Mouse (Mus musculus): ENCODE measurements around the gene Gnai3.

Gnai3 gene

DNA sequence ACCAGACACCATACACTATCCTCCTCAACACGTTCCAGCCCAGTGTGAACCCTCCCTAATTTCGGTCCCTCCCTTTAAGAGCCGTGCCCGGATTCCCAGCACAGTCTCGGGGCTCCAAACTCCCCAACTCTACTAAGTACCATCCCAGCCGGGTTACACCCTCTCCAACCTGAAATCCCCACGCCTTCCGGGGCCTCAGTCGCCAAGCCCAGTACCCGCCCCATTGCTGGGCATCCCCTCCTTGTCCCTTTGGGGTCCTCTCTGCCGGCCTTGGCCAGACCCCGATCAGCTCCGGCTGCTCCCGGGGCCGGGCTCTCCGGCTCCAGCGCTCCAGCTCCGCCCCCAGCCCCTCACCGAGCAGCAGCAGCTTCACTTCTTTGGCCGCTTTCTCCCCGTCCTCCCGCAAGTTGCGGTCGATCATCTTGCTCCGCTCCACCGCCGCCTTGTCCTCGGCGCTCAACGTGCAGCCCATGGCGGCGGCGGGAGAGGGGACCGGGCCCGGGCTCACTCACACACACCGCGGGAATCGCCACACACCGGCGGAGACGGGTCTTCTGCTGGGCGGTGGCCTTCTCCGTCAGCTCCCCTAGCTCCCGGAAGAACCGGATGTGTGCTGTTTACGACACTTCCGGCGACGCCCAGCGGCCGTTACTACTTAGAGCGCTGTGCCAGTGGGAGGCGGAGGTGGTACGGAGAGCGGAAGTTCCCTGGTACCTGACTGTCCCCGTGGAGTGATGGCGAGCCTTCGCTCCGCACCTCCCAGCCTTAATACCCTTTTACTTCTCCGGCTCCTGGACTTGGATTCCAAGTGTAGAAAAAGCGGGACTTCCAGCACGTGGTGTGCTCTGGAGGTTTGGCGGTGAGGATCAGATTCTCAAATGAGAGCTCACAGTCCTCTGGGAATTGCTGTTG is at the start of gene Gnai3:
Gene Gnai3 (minus strand): TSS at position 613 of the 912 bp plus-strand sequence.
- peak; percentile 89 for DNase-seq

DNA sequence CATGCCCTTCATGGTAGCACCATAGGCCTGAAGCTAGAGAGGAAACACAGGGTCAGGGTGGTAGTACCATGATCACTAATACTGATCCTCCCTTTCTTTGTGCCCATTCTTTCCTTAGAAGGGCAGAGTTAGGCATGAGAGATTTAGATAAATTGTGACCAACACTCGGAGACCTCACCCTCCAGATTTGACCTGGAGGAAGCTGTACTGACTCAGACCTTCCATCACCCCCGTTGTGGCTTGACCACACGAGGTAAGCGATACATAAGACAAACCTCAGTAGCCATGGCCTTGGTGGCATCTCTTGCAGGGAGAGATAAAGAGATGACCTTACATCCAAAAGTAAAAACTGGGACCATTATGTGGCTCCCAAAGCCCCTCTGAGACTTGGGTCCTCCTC is 49.3 kb upstream of the Gnai3 start:
- no peak for DNase-seq

DNA sequence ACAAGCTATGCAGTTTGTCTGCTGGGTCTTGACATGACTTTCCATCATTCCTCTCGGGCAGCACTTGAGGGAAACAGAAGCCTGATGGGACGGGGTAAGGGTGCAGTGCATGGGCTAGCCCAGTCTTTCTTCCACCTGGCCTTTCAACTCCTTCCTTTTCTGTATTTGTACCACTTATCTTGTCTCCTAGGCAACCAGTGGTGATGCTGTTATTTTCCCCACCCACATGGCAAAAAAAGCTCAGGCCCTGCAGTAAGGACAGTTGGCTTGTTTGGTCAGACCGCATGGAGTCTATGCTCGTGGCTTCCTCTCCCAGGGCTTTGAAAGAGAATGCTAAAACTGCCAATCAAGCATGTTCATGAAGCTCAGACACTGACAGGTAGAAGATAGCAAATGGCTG is 47.7 kb upstream of the Gnai3 start:
- DNase-seq, result no peak

DNA sequence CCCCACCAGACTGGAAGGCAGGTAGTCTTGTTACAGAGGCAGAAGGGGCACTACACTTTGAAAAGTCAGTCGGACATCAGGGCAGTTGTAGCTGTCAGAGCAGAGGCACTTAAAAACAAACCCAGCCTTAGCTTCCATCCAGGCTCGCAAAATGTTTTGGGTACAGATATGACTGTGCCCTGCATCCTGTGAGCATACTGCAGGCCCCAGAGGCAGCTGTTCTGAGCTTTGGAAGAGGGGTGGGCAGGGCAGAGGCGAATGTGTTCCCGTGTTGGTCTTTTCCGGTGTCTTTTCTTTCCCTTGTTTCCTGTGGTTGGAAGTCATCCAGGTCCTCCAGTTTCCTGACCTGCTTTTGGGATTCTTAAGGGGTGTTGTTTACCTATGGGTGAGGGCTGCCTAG is 44.0 kb upstream of the Gnai3 start:
- DNase-seq, result no peak

DNA sequence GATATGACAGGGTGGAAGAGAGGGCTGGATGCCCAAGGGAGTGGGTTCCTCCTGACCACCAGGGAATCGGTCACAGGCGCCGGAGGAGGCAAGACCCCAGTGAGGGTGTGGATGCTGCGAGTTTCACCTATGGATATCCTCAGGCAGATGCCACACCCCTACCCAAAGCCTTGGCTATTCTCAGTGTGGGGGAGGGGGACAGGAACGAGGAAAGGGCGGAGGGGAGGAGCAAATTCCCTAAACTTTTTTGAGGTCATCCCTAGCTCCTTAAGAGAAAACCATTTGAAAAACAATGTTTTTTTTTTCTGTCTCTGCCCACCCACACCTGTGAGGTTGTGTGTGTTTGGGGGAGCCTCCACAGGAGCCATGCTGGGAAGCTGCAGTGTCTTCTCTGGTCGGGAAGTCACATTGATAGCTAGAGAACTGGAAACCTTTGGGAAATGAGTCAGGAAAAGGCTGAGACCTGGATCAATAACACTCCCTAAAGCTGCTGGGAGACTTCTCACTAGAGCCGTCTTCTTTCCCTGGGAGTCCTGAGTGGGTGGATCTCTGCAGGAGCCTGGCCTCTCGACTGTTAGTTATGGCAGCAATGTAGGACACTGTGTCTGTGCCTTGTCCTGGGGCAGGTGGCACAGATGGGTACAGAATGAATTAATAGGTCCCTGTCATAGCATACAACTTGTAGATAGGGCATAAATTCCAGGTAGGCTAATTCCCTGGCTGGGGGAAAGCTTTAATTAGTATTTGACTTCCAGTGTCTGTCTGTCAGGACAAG is 43.0 kb upstream of the Gnai3 start:
- DNase-seq, result peak; percentile 56

DNA sequence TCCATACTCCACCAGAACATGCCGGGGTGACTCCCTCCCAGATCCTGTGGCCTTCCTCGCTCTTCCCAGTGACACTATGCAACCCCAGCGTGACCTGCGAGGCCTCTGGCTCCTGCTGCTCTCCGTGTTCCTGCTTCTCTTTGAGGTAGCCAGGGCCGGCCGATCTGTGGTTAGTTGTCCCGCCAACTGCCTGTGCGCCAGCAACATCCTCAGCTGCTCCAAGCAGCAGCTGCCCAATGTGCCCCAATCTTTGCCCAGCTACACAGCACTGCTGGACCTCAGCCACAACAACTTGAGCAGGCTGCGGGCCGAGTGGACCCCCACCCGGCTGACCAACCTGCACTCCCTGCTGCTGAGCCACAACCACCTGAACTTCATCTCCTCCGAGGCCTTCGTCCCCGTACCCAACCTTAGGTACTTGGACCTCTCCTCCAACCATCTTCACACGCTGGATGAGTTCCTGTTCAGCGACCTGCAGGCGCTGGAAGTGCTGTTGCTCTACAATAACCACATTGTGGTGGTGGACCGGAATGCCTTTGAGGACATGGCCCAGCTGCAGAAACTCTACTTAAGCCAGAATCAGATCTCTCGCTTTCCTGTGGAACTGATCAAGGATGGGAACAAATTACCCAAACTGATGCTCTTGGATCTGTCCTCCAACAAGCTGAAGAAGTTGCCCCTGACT is 41.3 kb upstream of the Gnai3 start:
- peak; percentile 42 for DNase-seq

DNA sequence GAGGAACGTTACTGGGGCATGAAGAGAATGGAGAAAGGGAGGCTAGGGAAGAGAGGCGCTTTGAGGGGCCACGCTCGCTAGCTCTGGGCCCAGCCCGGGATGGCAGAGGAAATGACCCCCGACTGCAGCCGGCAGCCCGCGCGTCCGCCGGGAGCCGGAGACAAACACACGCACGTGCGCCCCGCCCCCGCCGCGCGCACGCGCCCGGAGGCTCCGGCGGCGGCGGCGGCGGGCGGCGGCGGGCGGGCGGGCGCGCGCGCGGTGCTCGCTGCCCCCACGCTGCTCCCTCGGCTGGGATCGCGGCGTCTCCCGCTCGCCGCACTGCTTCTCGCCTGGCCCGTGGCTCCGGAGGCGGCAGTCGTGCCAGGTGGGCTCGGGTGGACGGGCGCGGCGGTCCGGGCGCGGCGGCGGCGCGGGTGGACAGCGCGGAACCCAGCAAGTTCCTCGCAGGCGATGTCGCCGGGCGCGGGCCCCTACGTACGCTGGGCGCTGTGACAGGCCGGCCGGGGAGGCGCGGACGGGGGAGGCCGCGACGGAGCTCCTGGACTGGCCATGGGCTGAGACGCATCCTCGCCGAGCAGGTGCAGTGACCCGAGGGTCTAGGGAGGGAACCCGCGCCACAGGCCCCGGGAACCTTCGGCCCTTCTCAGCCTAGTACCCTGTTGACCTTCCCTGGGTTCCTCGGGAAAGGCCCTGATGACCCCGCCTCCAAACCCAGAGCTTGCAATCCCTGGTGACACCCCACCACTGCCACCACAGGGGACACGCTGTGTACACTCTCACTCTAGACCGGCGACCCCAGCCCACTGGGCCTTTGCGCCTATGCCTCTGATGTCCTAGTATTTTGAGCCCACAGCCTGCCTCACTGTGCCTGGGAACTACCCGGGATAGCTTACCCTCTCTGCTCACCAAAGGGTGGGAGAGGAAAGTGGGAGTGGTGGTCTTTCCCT is 40.4 kb upstream of the Gnai3 start, which contains the start of gene Amigo1:
Gene Amigo1 (plus strand): TSS at position 238 of the 950 bp plus-strand sequence.
- DNase-seq, result peak; percentile 62

DNA sequence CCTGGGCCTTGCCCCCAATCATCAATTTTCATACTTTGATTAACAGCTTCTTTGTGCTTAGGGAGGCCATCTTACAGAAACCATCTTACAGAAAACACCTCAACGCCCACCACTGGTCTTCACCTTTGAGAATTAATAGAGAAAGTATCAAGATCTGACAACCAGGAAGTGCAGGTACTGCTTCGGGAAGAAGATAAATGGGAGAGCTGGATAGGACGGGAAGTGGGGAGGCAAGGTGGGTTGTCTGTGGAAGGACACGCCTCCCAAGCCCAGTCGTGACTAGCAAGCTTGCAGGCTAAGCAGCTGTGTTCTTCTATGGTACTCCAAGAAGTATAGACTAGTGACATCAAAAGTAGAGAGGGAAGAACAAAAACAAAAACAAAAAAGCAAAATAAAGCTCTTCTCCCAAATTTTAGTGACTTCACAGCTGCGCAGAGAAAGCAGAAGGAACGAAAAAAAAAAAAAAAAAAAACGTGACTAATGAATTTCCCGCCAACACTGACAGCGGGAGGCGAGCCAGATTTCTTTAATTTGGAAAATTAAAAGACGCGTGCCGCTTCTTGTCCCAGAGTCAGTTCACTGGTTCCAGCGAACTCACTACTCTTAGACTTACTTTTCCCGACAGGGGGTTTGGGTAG is 39.6 kb upstream of the Gnai3 start:
- no peak for DNase-seq

DNA sequence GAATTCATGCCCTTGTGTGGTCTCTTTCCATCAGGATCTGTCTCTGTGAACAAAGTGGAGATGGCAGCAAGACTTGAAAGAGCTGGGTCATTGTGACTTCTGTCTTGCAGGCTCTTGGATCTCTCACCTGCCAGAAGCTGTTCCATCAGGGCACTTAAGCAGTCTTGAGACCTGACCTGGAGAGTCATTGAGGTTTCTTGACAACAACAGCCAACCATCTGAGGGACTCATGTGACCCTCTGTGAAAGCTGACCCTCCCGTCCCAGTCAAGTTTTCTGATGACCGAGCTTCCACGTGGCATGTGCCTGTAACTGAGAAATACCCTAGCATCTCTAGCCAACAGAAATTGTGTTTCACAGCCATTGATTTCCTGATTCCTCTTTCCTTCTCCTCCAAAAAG is 38.8 kb upstream of the Gnai3 start:
- DNase-seq, result no peak

DNA sequence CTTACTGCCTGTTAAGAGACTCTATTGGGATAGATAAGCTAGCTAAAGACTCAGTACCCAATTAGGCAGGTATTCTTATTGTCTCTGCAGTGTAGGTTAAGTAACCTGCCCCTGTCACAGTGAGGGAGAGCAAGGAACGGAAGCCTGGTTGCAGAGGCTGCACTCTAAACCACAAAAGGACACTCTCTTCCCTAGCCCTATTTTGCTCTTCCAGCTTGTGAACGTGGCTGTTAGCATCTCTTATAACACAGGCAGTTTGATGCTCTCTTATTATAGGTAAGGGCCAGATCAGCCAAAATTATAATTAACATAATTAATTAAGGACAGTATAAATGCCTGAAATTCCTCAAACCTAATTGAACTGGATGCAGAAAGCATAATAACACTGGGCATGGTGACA is 34.6 kb upstream of the Gnai3 start:
- no peak for DNase-seq

DNA sequence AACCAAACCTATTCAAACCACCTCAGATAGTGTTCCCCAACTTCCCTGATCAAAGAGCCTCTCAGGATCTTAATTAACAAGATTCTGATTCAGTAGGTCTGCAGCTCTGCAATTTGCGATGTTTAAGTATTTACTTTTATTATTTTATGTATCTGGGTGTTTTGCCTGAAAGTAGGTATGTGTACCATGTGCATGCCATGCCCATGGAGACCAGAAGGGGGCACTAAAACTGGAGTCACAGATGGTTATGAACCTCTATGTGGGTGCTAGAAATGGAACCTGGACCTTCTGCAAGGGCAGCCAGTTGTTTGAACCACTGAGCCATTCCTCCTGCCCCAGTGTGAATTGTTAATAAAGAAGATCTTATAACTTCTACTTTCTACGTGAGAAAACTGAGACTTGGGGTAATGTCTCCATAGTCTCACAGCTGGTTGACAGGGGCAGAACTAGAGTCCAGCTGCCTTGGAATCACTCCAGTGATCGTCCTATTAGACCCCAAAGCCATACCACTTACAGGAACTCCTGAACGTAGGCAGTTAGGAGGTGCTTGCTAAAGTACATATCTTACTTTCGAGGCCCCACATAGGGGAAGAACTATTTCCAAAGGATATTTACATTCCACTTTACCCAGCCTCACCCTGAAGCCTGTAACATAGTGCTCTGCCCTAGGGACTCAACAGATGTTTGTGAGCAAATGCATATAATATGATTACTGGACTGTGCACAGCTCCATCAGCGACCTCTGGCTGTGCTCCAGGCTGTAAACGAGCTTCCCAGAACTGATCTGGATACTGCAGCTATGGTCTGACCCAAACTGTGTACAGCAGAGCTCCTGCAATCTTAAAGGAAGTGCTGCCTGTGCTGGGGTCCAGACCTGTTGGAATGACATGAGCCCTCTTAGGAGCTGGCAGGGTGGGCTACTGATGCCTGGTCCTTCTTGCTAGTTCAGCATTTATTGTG is 33.1 kb upstream of the Gnai3 start:
- no peak for DNase-seq

DNA sequence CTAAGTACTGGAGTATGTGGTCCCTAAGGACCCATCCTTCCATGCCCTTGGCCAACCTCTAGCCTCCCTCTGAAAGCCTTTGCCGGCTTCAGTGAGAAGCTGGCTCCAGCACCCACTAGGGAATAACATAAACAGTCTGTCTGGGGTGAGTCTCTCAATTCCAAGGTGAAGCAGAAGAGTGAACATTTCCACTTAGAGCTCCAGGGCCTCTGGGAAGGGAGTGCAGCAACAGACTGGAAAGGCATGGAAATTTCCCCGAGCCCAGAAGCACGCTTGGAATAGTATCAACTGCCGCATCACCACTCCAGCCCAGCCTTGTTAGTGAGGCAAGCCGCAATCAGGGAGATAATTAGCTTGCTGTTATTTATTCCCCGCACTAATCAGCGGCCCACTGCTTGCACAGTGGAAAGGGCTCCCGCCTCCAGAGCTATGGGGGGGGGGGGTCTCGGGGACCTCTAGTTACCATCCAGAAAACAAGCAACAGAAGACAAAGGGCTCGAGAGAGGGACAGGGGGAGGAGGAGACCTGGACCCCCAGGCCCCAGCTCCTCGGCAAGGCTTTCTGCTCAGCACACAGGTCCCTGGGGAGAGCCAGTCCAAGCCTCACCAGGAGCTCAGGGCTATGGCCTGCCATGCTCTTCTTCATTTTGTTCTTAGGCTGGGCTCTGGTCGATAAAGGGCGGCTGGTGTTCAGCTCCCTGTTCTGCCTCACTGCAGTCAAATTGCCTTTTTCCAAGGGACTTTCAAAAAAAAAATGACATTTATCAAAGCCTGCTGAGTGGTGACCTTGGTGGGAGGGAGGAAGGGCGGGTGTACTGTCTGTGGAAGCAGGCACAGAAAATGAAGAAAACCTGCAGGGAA is 29.0 kb upstream of the Gnai3 start:
- peak; percentile 61 for DNase-seq

DNA sequence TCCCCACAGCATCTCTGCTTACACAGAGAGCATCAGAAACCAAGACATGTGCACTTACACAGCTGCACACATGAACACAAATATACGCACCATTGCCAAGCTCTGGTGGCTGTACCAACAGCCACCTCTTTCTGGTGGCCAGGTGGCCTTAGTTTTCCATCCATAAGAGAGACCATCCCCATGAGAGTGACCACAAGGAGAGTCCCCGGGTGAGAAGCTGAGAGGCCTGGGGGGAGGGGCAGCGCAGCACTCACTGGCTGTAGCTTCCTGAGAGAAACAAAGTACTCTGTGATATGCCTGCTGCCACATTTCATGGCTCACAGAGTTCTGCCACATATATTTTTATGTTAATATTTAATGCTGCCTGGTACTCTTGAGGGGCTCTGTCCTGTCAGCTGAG is 23.3 kb upstream of the Gnai3 start:
- no peak for DNase-seq

DNA sequence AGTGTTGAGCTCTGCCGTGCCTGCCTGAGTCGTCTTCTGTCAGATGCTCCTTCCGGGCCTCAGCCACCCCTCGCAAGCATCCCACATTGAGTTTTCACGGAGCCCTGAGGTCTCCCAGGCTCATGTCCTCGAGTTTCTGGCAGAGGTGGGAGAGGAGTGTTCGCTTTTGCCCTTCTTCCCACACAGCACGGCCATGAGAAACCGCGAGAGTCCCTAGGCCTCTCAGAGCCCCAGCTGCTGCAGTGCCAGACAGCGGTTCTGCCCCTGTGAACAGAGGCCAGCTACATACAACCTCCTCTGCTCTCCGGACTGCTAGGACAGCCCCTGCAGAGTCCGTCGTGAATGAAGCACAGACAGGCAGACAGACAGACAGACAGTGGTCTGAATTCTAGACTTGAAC is 21.6 kb upstream of the Gnai3 start:
- DNase-seq, result no peak

DNA sequence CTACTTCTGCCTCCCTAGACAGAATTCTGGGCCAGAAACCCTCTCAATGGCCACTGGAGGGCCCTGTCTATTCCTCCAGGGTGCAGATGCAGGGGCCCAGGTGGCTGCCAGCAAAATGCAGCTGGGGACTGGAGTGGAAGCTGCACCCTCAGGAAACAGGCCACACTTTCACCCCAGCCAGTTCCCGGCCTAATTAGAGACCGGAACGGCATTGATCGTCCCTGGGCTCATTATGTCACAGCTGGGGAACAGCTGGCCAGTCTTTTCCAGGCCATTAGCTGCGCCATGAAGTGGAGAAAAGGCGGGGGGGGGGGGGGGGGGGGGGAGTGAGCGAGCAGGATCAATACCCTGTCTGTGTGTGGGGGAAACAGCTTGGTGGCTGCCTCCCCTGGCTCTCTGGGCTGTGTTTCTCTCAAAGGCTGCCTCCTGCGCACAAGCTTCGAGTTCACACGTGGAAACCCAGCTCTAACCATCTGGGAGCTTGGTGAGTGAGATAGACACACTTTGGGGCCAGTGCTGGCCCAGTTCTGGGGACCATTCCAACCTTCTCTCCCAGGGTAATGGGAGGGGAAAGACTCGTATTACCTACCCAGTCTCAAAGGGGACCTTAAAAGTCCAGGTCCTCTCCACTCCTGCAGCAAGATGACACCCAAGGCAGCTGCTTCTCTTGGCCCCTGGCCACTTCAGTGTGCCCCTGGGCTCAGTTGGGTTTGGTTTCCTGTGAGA is 20.7 kb upstream of the Gnai3 start:
- peak; percentile 30 for DNase-seq

DNA sequence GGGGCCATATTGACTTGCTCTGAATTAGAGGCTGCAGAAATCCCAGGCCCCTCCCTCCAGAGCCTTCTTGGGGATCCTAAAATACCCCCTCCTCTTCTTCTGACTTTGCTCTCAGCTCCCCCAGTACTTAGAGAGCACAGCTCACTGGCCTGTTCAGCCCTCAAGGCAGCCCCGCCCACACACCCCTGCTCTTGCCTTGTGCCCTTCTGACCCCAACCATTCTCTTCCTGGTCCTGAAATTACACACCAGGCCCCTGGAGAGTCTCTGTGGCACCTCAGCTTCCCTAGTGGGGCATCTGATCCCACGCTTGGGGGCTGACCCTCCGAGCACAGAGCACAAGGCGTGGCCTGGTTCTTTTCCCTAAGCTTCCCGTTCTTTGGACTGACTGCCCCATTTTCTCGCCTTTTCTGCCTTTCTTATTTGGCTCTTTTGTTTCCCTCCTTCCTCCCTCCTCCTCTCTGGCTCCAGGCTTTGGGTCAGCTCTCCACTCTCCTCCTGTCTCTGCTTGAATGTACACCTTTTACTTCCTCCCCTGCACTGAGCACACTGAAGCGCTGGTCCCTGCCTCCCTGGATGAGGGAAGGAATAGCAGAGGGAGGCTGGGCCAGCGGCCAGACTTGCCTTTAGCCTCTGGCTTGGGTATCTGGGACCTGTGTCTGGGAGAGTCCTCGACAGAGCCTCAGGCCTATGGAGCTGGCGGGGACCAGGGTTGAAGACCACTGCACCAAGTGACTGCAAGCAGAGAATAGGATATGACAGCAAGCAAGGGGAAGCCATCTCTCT is 19.8 kb upstream of the Gnai3 start:
- no peak for DNase-seq

DNA sequence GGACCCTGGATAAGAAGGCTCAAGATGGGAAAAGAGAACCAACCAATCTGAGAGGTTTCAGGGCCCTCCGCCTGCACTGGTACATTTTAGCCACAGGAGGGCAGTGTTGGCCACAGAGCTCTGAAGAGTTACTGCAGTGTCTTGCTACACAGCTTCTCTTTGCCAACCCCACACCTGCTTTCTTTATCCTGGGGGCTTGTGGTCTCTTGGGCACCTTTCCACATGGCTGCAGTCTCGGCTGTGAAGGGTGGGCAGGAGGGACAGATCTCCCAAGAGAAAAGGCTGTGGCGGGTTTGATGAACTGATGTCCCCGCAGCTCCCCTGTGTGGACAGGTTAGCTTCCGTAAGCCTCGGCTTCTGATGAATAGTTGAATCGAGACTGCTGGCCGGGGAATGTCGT is 18.9 kb upstream of the Gnai3 start:
- DNase-seq, result peak; percentile 79

DNA sequence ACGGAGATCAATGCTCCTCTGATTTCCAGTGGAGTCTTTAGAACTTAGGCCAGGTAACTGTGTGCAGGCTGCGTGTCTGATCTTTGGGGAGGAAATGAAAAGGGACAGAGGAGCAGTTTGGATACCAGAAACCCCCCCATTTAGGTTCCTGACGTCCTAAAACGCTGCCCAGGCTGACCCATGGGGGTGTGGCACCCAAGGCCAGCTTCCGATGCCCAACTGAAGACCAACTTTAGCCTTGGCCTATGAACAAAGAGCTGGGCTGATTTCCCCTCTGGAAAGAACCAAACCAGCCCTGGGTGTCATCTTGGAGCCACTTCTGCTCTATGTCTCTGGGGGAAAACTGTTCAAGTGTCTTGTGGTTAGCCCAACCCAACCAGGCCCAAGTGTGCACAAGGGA is 18.1 kb upstream of the Gnai3 start:
- no peak for DNase-seq
